Mouse (Mus musculus) forebrain, embryonic 16.5 days (tissue): ENCODE measurements at regions not wholly inside any gene's neighbourhood (a gene's known extent, or its start where the extent isn't known, plus 50 kb on each side); places are given as distances from the start of the nearest gene placed in this dataset.

ENCODE experiments used
- ATAC-seq: fragments of 200-750 bp; cut with Nextera tagmentation; 2 replicates; pipeline ENCODE4 v1.8.0; 2017; ENCODE audit warnings: mild to moderate bottlenecking, moderate library complexity
- H3K27ac ChIP-seq: fragments of 300-500 bp; sonication (generic); 2 replicates; pipeline ENCODE4 v1.5.1; 2014; ENCODE audit warnings: low read length, control low read depth
- H3K27me3 ChIP-seq: fragments of 300-500 bp; sonication (generic); replicated peaks from 2 replicates; pipeline ENCODE4 v1.6.1; 2014; ENCODE audit warnings: low read length; ENCODE audit not compliant: control insufficient read depth, insufficient read depth
- H3K36me3 ChIP-seq: fragments of 300-500 bp; sonication (generic); 2 replicates; pipeline ENCODE4 v1.6.1; 2014; ENCODE audit not compliant: control insufficient read depth, insufficient read depth
- H3K4me1 ChIP-seq: fragments of 300-500 bp; sonication (generic); replicated peaks from 2 replicates; pipeline ENCODE4 v1.6.1; 2014; ENCODE audit warnings: low read length; ENCODE audit not compliant: control insufficient read depth, insufficient read depth
- H3K4me2 ChIP-seq: fragments of 300-500 bp; sonication (generic); 2 replicates; pipeline ENCODE4 v1.6.1; 2014; ENCODE audit warnings: mild to moderate bottlenecking, low read length, control low read depth
- H3K4me3 ChIP-seq: fragments of 300-500 bp; sonication (generic); replicated peaks from 2 replicates; pipeline ENCODE4 v1.5.1; 2014; ENCODE audit warnings: mild to moderate bottlenecking, low read length, control low read depth
- H3K9ac ChIP-seq: fragments of 300-500 bp; sonication (generic); replicated peaks from 2 replicates; pipeline ENCODE4 v1.6.1; 2014; ENCODE audit warnings: low read depth, low read length, control low read depth
- H3K9me3 ChIP-seq: fragments of 300-500 bp; sonication (generic); 2 replicates; pipeline ENCODE4 v1.6.1; 2016; ENCODE audit warnings: low read length; ENCODE audit not compliant: control insufficient read depth
- WGBS: fragments of 180-500 bp; shearing (Covaris S2); extraction: QIAGEN DNeasy Blood & Tissue Kit; methylation state at CpG from one replicate; pipeline ENCODE4 v1.1.7; 2014; 5-methylcytosine and 5-hydroxymethylcytosine counted together

- Histone ChIP-seq H3K27me3 (no peaks in the 10 kb centered on the region), H3K9me3 (no peaks in the 10 kb centered on the region), H3K4me3 (no peak overlapping the region), H3K4me1 (peaks cover 7% of the 10 kb centered on the region), H3K36me3 (no peaks in the 10 kb centered on the region), H3K4me2 (no peak overlapping the region), H3K9ac (no peak overlapping the region), H3K27ac (no peak overlapping the region)
- ATAC-seq: no peak
- WGBS: 82% methylated on average over 5 of the region's 5 CpGs
These were observed 281.8 kb upstream of the Htr2a start for GRCm38 (mm10) chr14:74358730-74359444.

GRCm38 (mm10) chr14:74359663-74360552 lies 280.7 kb upstream of the Htr2a start:
- H3K4me1 ChIP-seq: peaks cover 7% of the 10 kb centered on the region
- ATAC-seq: peak; percentile 92
- H3K9me3 ChIP-seq: no peaks in the 10 kb centered on the region
- 0 out of 2 replicates have a peak overlapping the region, but pooled peaks have one; percentile 1 for H3K4me3 ChIP-seq
- H3K4me2 ChIP-seq: peak overlapping the region; percentile 14
- WGBS: 8% methylated on average over 12 of the region's 12 CpGs
- H3K27ac ChIP-seq: no peak overlapping the region
- no peaks in the 10 kb centered on the region for H3K36me3 ChIP-seq
- no peak overlapping the region for H3K9ac ChIP-seq
- no peaks in the 10 kb centered on the region for H3K27me3 ChIP-seq

- no peak overlapping the region for H3K27ac ChIP-seq
- H3K27me3 ChIP-seq: no peaks in the 10 kb centered on the region
- H3K36me3 ChIP-seq: no peaks in the 10 kb centered on the region
- H3K4me3 ChIP-seq: no peak overlapping the region
- H3K9me3 ChIP-seq: no peaks in the 10 kb centered on the region
- H3K4me1 ChIP-seq: no peaks in the 10 kb centered on the region
- no peak for ATAC-seq
- no peak overlapping the region for H3K4me2 ChIP-seq
- no peak overlapping the region for H3K9ac ChIP-seq
- 86% methylated on average over 7 of the region's 7 CpGs for WGBS
These were observed 256.2 kb upstream of the Htr2a start for GRCm38 (mm10) chr14:74384481-74384880.

- Histone ChIP-seq H3K4me2 (no peak overlapping the region), H3K4me3 (no peak overlapping the region), H3K9me3 (no peaks in the 10 kb centered on the region), H3K36me3 (no peaks in the 10 kb centered on the region), H3K4me1 (no peaks in the 10 kb centered on the region), H3K27ac (no peak overlapping the region), H3K27me3 (no peaks in the 10 kb centered on the region), H3K9ac (no peak overlapping the region)
- 73% methylated on average over 2 of the region's 2 CpGs for WGBS
- ATAC-seq: no peak
These were observed 248.2 kb upstream of the Htr2a start for GRCm38 (mm10) chr14:74392419-74392818.

GRCm38 (mm10) chr14:74397202-74397601 lies 243.4 kb upstream of the Htr2a start:
- no peaks in the 10 kb centered on the region for H3K36me3 ChIP-seq
- WGBS: 60% methylated on average over 3 of the region's 3 CpGs
- no peak overlapping the region for H3K9ac ChIP-seq
- H3K4me3 ChIP-seq: no peak overlapping the region
- H3K27ac ChIP-seq: no peak overlapping the region
- peak; percentile 67 for ATAC-seq
- H3K4me1 ChIP-seq: no peaks in the 10 kb centered on the region
- H3K4me2 ChIP-seq: no peak overlapping the region
- H3K27me3 ChIP-seq: no peaks in the 10 kb centered on the region
- H3K9me3 ChIP-seq: no peaks in the 10 kb centered on the region

- Histone ChIP-seq H3K9me3 (no peaks in the 10 kb centered on the region), H3K36me3 (no peaks in the 10 kb centered on the region), H3K4me3 (no peak overlapping the region), H3K9ac (no peak overlapping the region), H3K27me3 (no peaks in the 10 kb centered on the region), H3K27ac (no peak overlapping the region), H3K4me1 (no peaks in the 10 kb centered on the region; the same call in 1 of the 2 replicates), H3K4me2 (no peak overlapping the region)
- 77% methylated on average over 1 of the region's 1 CpGs for WGBS
- ATAC-seq: no peak
These were observed 231.2 kb upstream of the Htr2a start for GRCm38 (mm10) chr14:74409441-74409840.

- 43% methylated on average over 3 of the region's 3 CpGs for WGBS
- ATAC-seq: no peak
- H3K4me3 ChIP-seq: no peak overlapping the region
- no peak overlapping the region for H3K27ac ChIP-seq
- no peaks in the 10 kb centered on the region for H3K9me3 ChIP-seq
- H3K27me3 ChIP-seq: no peaks in the 10 kb centered on the region
- H3K36me3 ChIP-seq: no peaks in the 10 kb centered on the region
- H3K4me1 ChIP-seq: no peaks in the 10 kb centered on the region
- no peak overlapping the region for H3K4me2 ChIP-seq
- H3K9ac ChIP-seq: no peak overlapping the region
These were observed 212.4 kb upstream of the Htr2a start for GRCm38 (mm10) chr14:74428226-74428625.

- H3K4me3 ChIP-seq: no peak overlapping the region
- ATAC-seq: peak; percentile 72
- H3K9me3 ChIP-seq: no peaks in the 10 kb centered on the region
- H3K4me1 ChIP-seq: peaks cover 4% of the 10 kb centered on the region; the same call in 1 of the 2 replicates
- no peaks in the 10 kb centered on the region for H3K36me3 ChIP-seq
- no peak overlapping the region for H3K4me2 ChIP-seq
- H3K27ac ChIP-seq: no peak overlapping the region
- H3K9ac ChIP-seq: no peak overlapping the region
- H3K27me3 ChIP-seq: no peaks in the 10 kb centered on the region
- WGBS: 8% methylated on average over 2 of the region's 2 CpGs
These were observed 176.5 kb upstream of the Htr2a start for GRCm38 (mm10) chr14:74464027-74464682.

- no peak overlapping the region for H3K4me2 ChIP-seq
- peak; percentile 82 for ATAC-seq
These were observed 145.1 kb upstream of the Htr2a start for GRCm38 (mm10) chr14:74495504-74495903.

More at GRCm38 (mm10) chr14:74495504-74495903, 145.1 kb upstream of the Htr2a start:
- Histone ChIP-seq H3K27ac (no peak overlapping the region), H3K36me3 (no peaks in the 10 kb centered on the region), H3K27me3 (no peaks in the 10 kb centered on the region), H3K9me3 (no peaks in the 10 kb centered on the region), H3K9ac (no peak overlapping the region), H3K4me3 (no peak overlapping the region), H3K4me1 (no peaks in the 10 kb centered on the region)
